Mouse (Mus musculus) ES-Bruce4 (cell line): Measurements from ENCODE around the gene Rnf181.

Experiments
- CTCF ChIP-seq: IDR thresholded peaks from one replicate; pipeline ENCODE4 v1.8.1; 2011; ENCODE audit warnings: low read depth, low read length
- EP300 ChIP-seq: IDR thresholded peaks from 2 replicates; pipeline ENCODE4 v1.6.1; 2011; ENCODE audit warnings: low read depth, low read length; ENCODE audit not compliant: insufficient read depth
- POLR2A ChIP-seq: IDR thresholded peaks from one replicate; pipeline ENCODE4 v1.8.1; 2011; ENCODE audit warnings: low read length; ENCODE audit not compliant: insufficient read depth

DNA sequence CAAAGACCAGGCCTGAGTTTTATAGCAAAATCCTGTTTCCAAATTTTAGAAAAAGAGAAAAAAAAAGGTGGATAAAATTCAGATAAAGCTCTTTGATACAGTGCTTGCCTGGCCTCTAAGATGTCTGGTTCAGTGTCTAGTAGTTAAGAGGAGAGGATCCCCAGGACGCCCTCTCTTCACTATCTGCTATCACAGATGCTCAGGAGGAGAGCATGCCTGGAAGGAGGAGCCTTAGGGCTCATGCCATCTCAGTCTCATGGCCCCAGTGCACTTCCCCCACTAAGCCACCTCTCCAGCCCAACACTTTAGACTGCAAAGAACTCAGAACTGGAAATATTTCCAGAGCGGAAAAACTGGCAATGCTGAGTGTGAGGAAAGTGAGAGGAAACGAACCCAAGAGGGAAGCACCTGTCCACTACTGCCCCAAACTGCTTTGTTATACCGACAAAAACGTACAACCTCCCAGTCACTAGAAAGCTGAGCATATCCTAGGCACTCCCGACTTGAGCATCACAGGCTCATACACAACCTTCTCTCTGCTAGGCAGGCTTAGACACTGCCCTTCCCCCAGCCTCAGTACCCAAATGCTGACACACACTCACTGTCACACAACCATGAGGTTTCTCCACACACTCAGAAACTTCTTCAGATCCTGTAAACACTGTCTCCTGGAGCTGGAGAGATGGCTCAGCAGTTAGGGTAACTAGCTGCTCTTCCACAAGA is 42.8 kb downstream of the Rnf181 start:
- no peak for TF ChIP-seq POLR2A
- TF ChIP-seq CTCF, result no peak
- no peak for TF ChIP-seq EP300
